Mouse (Mus musculus) limb, embryonic 13.5 days (tissue): ENCODE measurements at regions not wholly inside any gene's neighbourhood (a gene's known extent, or its start where the extent isn't known, plus 50 kb on each side); places are given as distances from the start of the nearest gene placed in this dataset.

Source experiments
- ATAC-seq: fragments of 200-750 bp; cut with Nextera tagmentation; 2 replicates; pipeline ENCODE4 v1.8.0; 2017; ENCODE audit warnings: low read depth, moderate number of reproducible peaks, moderate TSS enrichment; ENCODE audit not compliant: low FRiP score
- H3K27ac ChIP-seq: fragments of 300-500 bp; sonication (generic); 2 replicates; pipeline ENCODE4 v1.5.1; 2015; ENCODE audit warnings: inconsistent platforms, mild to moderate bottlenecking, moderate library complexity
- H3K27me3 ChIP-seq: fragments of 300-500 bp; sonication (generic); 2 replicates; pipeline ENCODE4 v1.6.1; 2015; ENCODE audit warnings: mild to moderate bottlenecking, inconsistent platforms
- H3K36me3 ChIP-seq: fragments of 300-500 bp; sonication (generic); 2 replicates; pipeline ENCODE4 v1.6.1; 2015; ENCODE audit warnings: inconsistent platforms, mild to moderate bottlenecking, moderate library complexity
- H3K4me1 ChIP-seq: fragments of 300-500 bp; sonication (generic); 2 replicates; pipeline ENCODE4 v1.6.1; 2015; ENCODE audit warnings: inconsistent platforms
- H3K4me2 ChIP-seq: fragments of 300-500 bp; sonication (generic); replicated peaks from 2 replicates; pipeline ENCODE4 v1.6.1; 2015; ENCODE audit warnings: inconsistent platforms, mild to moderate bottlenecking, moderate library complexity
- H3K4me3 ChIP-seq: fragments of 300-500 bp; sonication (generic); 2 replicates; pipeline ENCODE4 v1.5.1; 2015; ENCODE audit warnings: moderate library complexity, mild to moderate bottlenecking, inconsistent platforms
- H3K9ac ChIP-seq: fragments of 300-500 bp; sonication (generic); 2 replicates; pipeline ENCODE4 v1.6.1; 2015; ENCODE audit warnings: mild to moderate bottlenecking, inconsistent platforms
- H3K9me3 ChIP-seq: fragments of 300-500 bp; sonication (generic); 2 replicates; pipeline ENCODE4 v1.6.1; 2016; ENCODE audit warnings: inconsistent platforms
- WGBS: fragments of 180-500 bp; shearing (Covaris S2); methylation state at CpG from one replicate; pipeline ENCODE4 v1.1.7; 2015; 5-methylcytosine and 5-hydroxymethylcytosine counted together

DNA sequence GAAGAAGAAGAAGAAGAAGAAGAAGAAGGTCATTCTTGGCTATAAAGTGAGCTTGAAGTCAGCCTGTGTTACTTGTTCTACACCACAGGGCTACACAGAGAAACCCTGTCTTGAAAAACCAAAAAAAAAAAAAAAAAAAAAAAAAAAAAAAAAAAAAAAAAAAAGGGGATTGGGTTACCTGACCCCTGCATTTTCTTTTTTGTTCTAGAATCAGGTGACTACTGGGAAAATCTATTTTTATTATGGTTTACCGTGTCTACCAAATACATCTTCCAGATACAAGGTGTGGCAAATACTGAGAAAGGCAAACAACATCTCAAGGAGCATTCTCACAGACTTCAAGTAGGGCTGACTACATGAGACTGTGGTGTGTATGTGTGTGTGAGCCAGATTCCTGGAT, 54.1 kb upstream of the Vps8 start:
- Histone ChIP-seq H3K27me3 (no peaks in the 10 kb centered on the region), H3K4me3 (no peak overlapping the region), H3K9ac (no peak overlapping the region), H3K36me3 (no peaks in the 10 kb centered on the region), H3K27ac (no peak overlapping the region), H3K4me1 (peaks cover 25% of the 10 kb centered on the region), H3K9me3 (no peaks in the 10 kb centered on the region), H3K4me2 (no peak overlapping the region)
- ATAC-seq = no peak
- WGBS = 68% methylated on average over 1 of the region's 1 CpGs

DNA sequence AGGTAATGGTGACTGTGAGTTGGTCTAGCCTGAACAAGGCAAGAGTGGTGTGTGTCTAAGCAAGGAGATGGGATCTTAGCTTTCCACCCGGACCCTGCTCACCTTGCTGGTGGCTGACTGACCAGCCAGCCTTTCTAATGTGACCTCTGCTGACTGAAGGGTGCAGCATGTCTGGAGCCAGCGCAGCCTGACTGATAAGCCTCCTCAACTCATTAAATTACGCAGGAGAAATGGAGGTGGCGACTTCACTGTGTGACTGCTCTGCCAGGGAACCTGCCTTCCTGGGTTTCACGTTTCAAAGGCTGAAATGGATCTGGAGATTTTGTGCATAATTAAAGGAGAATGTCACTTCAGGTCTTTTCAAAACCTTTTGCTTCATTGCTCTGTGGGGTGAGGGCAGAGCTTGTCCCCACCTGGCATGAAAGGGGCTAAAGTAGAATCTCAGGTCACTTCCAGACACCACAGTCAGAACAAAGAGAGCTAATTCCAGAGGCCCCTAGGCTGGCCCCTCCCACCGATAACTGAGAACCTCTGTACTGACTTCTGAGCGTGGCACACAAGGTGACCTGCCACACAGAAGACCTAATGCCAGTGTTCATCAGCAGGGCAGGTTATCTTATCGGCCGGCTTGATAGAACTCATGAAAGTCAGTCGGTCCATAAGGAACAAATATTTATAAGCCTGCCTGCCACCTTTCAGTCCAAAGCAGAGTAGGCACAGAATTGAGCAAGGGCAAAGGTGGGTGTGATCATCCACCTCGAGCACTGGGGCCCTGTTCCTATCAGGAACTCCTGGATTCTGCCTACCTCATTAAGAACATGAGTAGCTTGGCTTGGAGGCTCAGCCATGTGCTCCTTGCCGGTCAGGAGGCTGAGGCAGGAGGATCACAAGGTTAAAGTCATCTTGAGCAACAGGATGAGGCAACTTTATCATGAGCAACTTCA, 53.1 kb upstream of the Vps8 start:
- Histone ChIP-seq H3K27ac (no peak overlapping the region), H3K36me3 (no peaks in the 10 kb centered on the region), H3K27me3 (no peaks in the 10 kb centered on the region), H3K9ac (no peak overlapping the region), H3K9me3 (no peaks in the 10 kb centered on the region), H3K4me3 (no peak overlapping the region), H3K4me2 (no peak overlapping the region), H3K4me1 (peaks cover 19% of the 10 kb centered on the region)
- no peak for ATAC-seq
- WGBS = 44% methylated on average over 12 of the region's 12 CpGs
